Mouse (Mus musculus) kidney, embryonic 15.5 days (tissue): ENCODE measurements around the gene Vwa8. TPM values are rescaled to one million over a fixed set of nuclear protein-coding genes. Genes with fewer than 3 reads are reported as not detected.

Experiments
- ATAC-seq: fragments of 200-750 bp; cut with Nextera tagmentation; replicated peaks from 2 replicates; pipeline ENCODE4 v1.8.0; 2017; ENCODE audit warnings: moderate TSS enrichment; ENCODE audit not compliant: low FRiP score
- H3K27ac ChIP-seq: fragments of 300-500 bp; sonication (generic); 2 replicates; pipeline ENCODE4 v1.5.1; 2015; ENCODE audit warnings: mild to moderate bottlenecking, inconsistent platforms
- H3K27me3 ChIP-seq: fragments of 300-500 bp; sonication (generic); 2 replicates; pipeline ENCODE4 v1.6.1; 2015; ENCODE audit warnings: inconsistent platforms
- H3K36me3 ChIP-seq: fragments of 300-500 bp; sonication (generic); 2 replicates; pipeline ENCODE4 v1.6.1; 2015; ENCODE audit warnings: inconsistent platforms
- H3K4me1 ChIP-seq: fragments of 300-500 bp; sonication (generic); 2 replicates; pipeline ENCODE4 v1.6.1; 2015; ENCODE audit warnings: inconsistent platforms
- H3K4me2 ChIP-seq: fragments of 300-500 bp; sonication (generic); 2 replicates; pipeline ENCODE4 v1.6.1; 2015; ENCODE audit warnings: moderate library complexity, mild to moderate bottlenecking, inconsistent platforms
- H3K4me3 ChIP-seq: fragments of 300-500 bp; sonication (generic); replicated peaks from 2 replicates; pipeline ENCODE4 v1.5.1; 2015; ENCODE audit warnings: mild to moderate bottlenecking, inconsistent platforms
- H3K9ac ChIP-seq: fragments of 300-500 bp; sonication (generic); 2 replicates; pipeline ENCODE4 v1.6.1; 2015; ENCODE audit warnings: mild to moderate bottlenecking, inconsistent platforms
- H3K9me3 ChIP-seq: fragments of 300-500 bp; sonication (generic); replicated peaks from 2 replicates; pipeline ENCODE4 v1.6.1; 2016; ENCODE audit warnings: inconsistent platforms
- WGBS: fragments of 180-500 bp; shearing (Covaris S2); methylation state at CpG from one replicate; pipeline ENCODE4 v1.1.7; 2015; ENCODE audit warnings: mixed read lengths; 5-methylcytosine and 5-hydroxymethylcytosine counted together
- polyA plus RNA-seq: library from polyadenylated mRNA; unstranded; fragments of >200 nt; fragmentation: Nextera tagmentation; extraction: Ambion mirVana; gene quantifications from 2 replicates; pipeline ENCODE4 v1.2.1, GENCODE M21; 2015

Vwa8 gene
- polyA plus RNA-seq, 1 experiment from 2014 or later: 14.6 TPM

GRCm38 (mm10) chr14:78932094-78932493, 83.2 kb downstream of the Vwa8 start:
- ATAC-seq: no peak
- Histone ChIP-seq H3K9me3 (no peaks in the 10 kb centered on the region), H3K36me3 (peaks cover 4% of the 10 kb centered on the region; the same call in 1 of the 2 replicates), H3K27me3 (no peaks in the 10 kb centered on the region), H3K4me2 (no peak overlapping the region), H3K4me3 (no peak overlapping the region), H3K4me1 (no peaks in the 10 kb centered on the region), H3K9ac (no peak overlapping the region), H3K27ac (no peak overlapping the region)
- WGBS: 71% methylated on average over 2 of the region's 2 CpGs

- Histone ChIP-seq H3K4me3 (no peak overlapping the region), H3K27me3 (no peaks in the 10 kb centered on the region), H3K27ac (no peak overlapping the region), H3K9me3 (no peaks in the 10 kb centered on the region), H3K36me3 (peaks cover 7% of the 10 kb centered on the region; the same call in 1 of the 2 replicates), H3K4me2 (no peak overlapping the region), H3K9ac (no peak overlapping the region), H3K4me1 (no peaks in the 10 kb centered on the region)
- ATAC-seq: no peak
- 38% methylated on average over 8 of the region's 8 CpGs for WGBS
These were observed 84.5 kb downstream of the Vwa8 start for GRCm38 (mm10) chr14:78933399-78933798.

GRCm38 (mm10) chr14:78934596-78934995, 85.7 kb downstream of the Vwa8 start:
- H3K4me3 ChIP-seq: no peak overlapping the region
- H3K4me2 ChIP-seq: no peak overlapping the region
- H3K4me1 ChIP-seq: no peaks in the 10 kb centered on the region
- no peak for ATAC-seq
- H3K36me3 ChIP-seq: peaks cover 7% of the 10 kb centered on the region; the same call in 1 of the 2 replicates
- no peaks in the 10 kb centered on the region for H3K27me3 ChIP-seq
- no peaks in the 10 kb centered on the region for H3K9me3 ChIP-seq
- WGBS: 82% methylated on average over 6 of the region's 6 CpGs
- H3K9ac ChIP-seq: no peak overlapping the region
- H3K27ac ChIP-seq: no peak overlapping the region

- no peak overlapping the region for H3K9ac ChIP-seq
- H3K27me3 ChIP-seq: no peaks in the 10 kb centered on the region
- no peak overlapping the region for H3K4me3 ChIP-seq
- H3K4me1 ChIP-seq: no peaks in the 10 kb centered on the region
- no peaks in the 10 kb centered on the region for H3K9me3 ChIP-seq
- H3K27ac ChIP-seq: no peak overlapping the region
- H3K4me2 ChIP-seq: no peak overlapping the region
- 37% methylated on average over 3 of the region's 3 CpGs for WGBS
- H3K36me3 ChIP-seq: peaks cover 7% of the 10 kb centered on the region; the same call in 1 of the 2 replicates
- no peak for ATAC-seq
These were observed 86.9 kb downstream of the Vwa8 start for GRCm38 (mm10) chr14:78935796-78936195.

GRCm38 (mm10) chr14:78941741-78942475, 93.1 kb downstream of the Vwa8 start:
- H3K4me3 ChIP-seq: no peak overlapping the region
- H3K27ac ChIP-seq: no peak overlapping the region
- peaks cover 4% of the 10 kb centered on the region; the same call in 1 of the 2 replicates for H3K36me3 ChIP-seq
- no peaks in the 10 kb centered on the region for H3K27me3 ChIP-seq
- H3K4me1 ChIP-seq: no peaks in the 10 kb centered on the region
- no peak overlapping the region for H3K4me2 ChIP-seq
- H3K9ac ChIP-seq: no peak overlapping the region
- no peaks in the 10 kb centered on the region for H3K9me3 ChIP-seq
- WGBS: 85% methylated on average over 11 of the region's 11 CpGs
- ATAC-seq: no peak

- Histone ChIP-seq H3K4me2 (no peak overlapping the region), H3K36me3 (peaks cover 6% of the 10 kb centered on the region; the same call in 1 of the 2 replicates), H3K4me1 (no peaks in the 10 kb centered on the region), H3K9ac (no peak overlapping the region), H3K9me3 (no peaks in the 10 kb centered on the region), H3K27ac (no peak overlapping the region), H3K4me3 (no peak overlapping the region), H3K27me3 (no peaks in the 10 kb centered on the region)
- no peak for ATAC-seq
- whole genome bisulfite sequencing: 54% methylated on average over 2 of the region's 2 CpGs
These were observed 106.9 kb downstream of the Vwa8 start for GRCm38 (mm10) chr14:78955745-78956144.

- 93% methylated on average over 10 of the region's 10 CpGs for WGBS
These were observed 121.8 kb downstream of the Vwa8 start for GRCm38 (mm10) chr14:78970621-78971020.

GRCm38 (mm10) chr14:78972424-78972823, 123.6 kb downstream of the Vwa8 start:
- ATAC-seq: peak; percentile 52; the same call in 1 of the 2 replicates
- no peaks in the 10 kb centered on the region for H3K27me3 ChIP-seq
- WGBS: 21% methylated on average over 1 of the region's 1 CpGs

More at GRCm38 (mm10) chr14:78970621-78971020, 121.8 kb downstream of the Vwa8 start:
- no peaks in the 10 kb centered on the region for H3K27me3 ChIP-seq
- no peaks in the 10 kb centered on the region for H3K4me1 ChIP-seq
- no peak overlapping the region for H3K4me2 ChIP-seq
- H3K9me3 ChIP-seq: no peaks in the 10 kb centered on the region
- no peak overlapping the region for H3K27ac ChIP-seq
- no peaks in the 10 kb centered on the region for H3K36me3 ChIP-seq
- H3K9ac ChIP-seq: no peak overlapping the region
- H3K4me3 ChIP-seq: no peak overlapping the region
- ATAC-seq: no peak

GRCm38 (mm10) chr14:78983104-78983503, 134.3 kb downstream of the Vwa8 start:
- H3K4me2 ChIP-seq: no peak overlapping the region
- no peaks in the 10 kb centered on the region for H3K36me3 ChIP-seq
- no peak overlapping the region for H3K4me3 ChIP-seq
- no peak for ATAC-seq
- H3K4me1 ChIP-seq: no peaks in the 10 kb centered on the region
- H3K9ac ChIP-seq: no peak overlapping the region
- 33% methylated on average over 2 of the region's 2 CpGs for WGBS
- H3K27ac ChIP-seq: no peak overlapping the region
- no peaks in the 10 kb centered on the region for H3K9me3 ChIP-seq
- H3K27me3 ChIP-seq: no peaks in the 10 kb centered on the region

More at GRCm38 (mm10) chr14:78972424-78972823, 123.6 kb downstream of the Vwa8 start:
- Histone ChIP-seq H3K36me3 (no peaks in the 10 kb centered on the region), H3K27ac (no peak overlapping the region), H3K4me3 (no peak overlapping the region), H3K4me2 (no peak overlapping the region), H3K9ac (no peak overlapping the region), H3K9me3 (no peaks in the 10 kb centered on the region), H3K4me1 (no peaks in the 10 kb centered on the region)

- no peak for ATAC-seq
- no peak overlapping the region for H3K9ac ChIP-seq
- no peaks in the 10 kb centered on the region for H3K4me1 ChIP-seq
- no peak overlapping the region for H3K27ac ChIP-seq
- H3K27me3 ChIP-seq: no peaks in the 10 kb centered on the region
- H3K36me3 ChIP-seq: no peaks in the 10 kb centered on the region
- no peak overlapping the region for H3K4me3 ChIP-seq
- 64% methylated on average over 2 of the region's 2 CpGs for WGBS
- H3K4me2 ChIP-seq: no peak overlapping the region
- no peaks in the 10 kb centered on the region for H3K9me3 ChIP-seq
These were observed 135.4 kb downstream of the Vwa8 start for GRCm38 (mm10) chr14:78984296-78984695.

- H3K36me3 ChIP-seq: no peaks in the 10 kb centered on the region
- 82% methylated on average over 8 of the region's 8 CpGs for WGBS
These were observed 138.7 kb downstream of the Vwa8 start for GRCm38 (mm10) chr14:78987543-78987942.

GRCm38 (mm10) chr14:78992456-78992855, 143.6 kb downstream of the Vwa8 start:
- no peaks in the 10 kb centered on the region for H3K9me3 ChIP-seq
- no peaks in the 10 kb centered on the region for H3K27me3 ChIP-seq
- no peak overlapping the region for H3K9ac ChIP-seq
- H3K27ac ChIP-seq: no peak overlapping the region
- H3K4me1 ChIP-seq: no peaks in the 10 kb centered on the region
- 75% methylated on average over 4 of the region's 4 CpGs for WGBS
- no peak for ATAC-seq
- no peak overlapping the region for H3K4me2 ChIP-seq
- peaks cover 11% of the 10 kb centered on the region for H3K36me3 ChIP-seq
- no peak overlapping the region for H3K4me3 ChIP-seq

More at GRCm38 (mm10) chr14:78987543-78987942, 138.7 kb downstream of the Vwa8 start:
- ATAC-seq: no peak
- Histone ChIP-seq H3K4me1 (no peaks in the 10 kb centered on the region), H3K4me3 (no peak overlapping the region), H3K9me3 (no peaks in the 10 kb centered on the region), H3K9ac (no peak overlapping the region), H3K27ac (no peak overlapping the region), H3K4me2 (no peak overlapping the region), H3K27me3 (no peaks in the 10 kb centered on the region)
